Mouse (Mus musculus) liver (tissue): ENCODE measurements around the gene Macc1.

ENCODE experiments used
- DNase-seq: peaks from one replicate; pipeline ENCODE4 v3.0.0-alpha.2; 2020; ENCODE audit warnings: mixed read lengths

Macc1 gene

DNA sequence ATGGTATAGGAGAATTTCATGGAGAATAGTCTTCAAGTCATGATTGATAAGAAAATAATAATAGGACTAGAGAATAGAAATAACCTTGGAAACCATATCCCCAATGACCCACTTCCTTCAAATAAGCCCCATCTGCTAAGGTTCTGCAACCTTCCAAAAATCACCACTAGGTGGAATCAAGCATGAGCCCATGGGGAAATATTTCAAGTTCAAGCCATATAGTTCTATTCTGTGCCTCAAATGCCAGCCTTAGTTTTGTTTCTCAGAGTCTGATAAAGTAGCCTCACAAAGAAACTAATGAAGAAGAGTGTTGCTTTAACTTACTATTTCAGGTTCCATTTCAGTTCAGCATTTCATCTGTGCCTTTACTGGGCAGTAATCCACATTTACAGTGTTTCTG is 197.1 kb downstream of the Macc1 start:
- DNase-seq, result no peak
